Mouse (Mus musculus) CH12.LX (cell line): ENCODE measurements around the gene Adra2a.

Source experiments
- CHD2 ChIP-seq: IDR thresholded peaks from 2 replicates; pipeline ENCODE4 v1.6.1; 2011; ENCODE audit warnings: low read length, improper control_type of control experiment
- CTCF ChIP-seq, 2 experiments: IDR thresholded peaks in 1 of 2; conservative IDR thresholded peaks in 1 of 2; 2 replicates each; pipeline ENCODE4 v1.5.1; 2011 to 2012; ENCODE audit warnings: low read depth in 2 of 2, low read length in 2 of 2, improper control_type of control experiment in 1 of 2, inconsistent platforms in 1 of 2, mild to moderate bottlenecking in 1 of 2, moderate library complexity in 1 of 2
- ELF1 ChIP-seq: IDR thresholded peaks from 2 replicates; pipeline ENCODE4 v1.6.1; 2014; ENCODE audit warnings: low read depth, mild to moderate bottlenecking, inconsistent platforms, low read length, improper control_type of control experiment
- ETS1 ChIP-seq: conservative IDR thresholded peaks from 2 replicates; pipeline ENCODE4 v1.6.1; 2012; ENCODE audit warnings: low read depth, mild to moderate bottlenecking, inconsistent platforms, low read length, improper control_type of control experiment, moderate library complexity
- NELFE ChIP-seq: IDR thresholded peaks from 2 replicates; pipeline ENCODE4 v1.6.1; 2011; ENCODE audit warnings: low read depth, low read length, improper control_type of control experiment
- POLR2A ChIP-seq: IDR thresholded peaks from 2 replicates; pipeline ENCODE4 v1.6.1; 2011; ENCODE audit warnings: low read depth, mild to moderate bottlenecking, improper control_type of control experiment, low read length
- RAD21 ChIP-seq: IDR thresholded peaks from 2 replicates; pipeline ENCODE4 v1.6.1; 2011; ENCODE audit warnings: low read depth, mild to moderate bottlenecking, low read length, improper control_type of control experiment, moderate library complexity
- SMC3 ChIP-seq: IDR thresholded peaks from 2 replicates; pipeline ENCODE4 v1.6.1; 2011; ENCODE audit warnings: low read depth, low read length, improper control_type of control experiment
- TBP ChIP-seq: conservative IDR thresholded peaks from 2 replicates; pipeline ENCODE4 v1.6.1; 2011; ENCODE audit warnings: low read depth, low read length, improper control_type of control experiment
- ZC3H11A ChIP-seq: IDR thresholded peaks from 2 replicates; pipeline ENCODE4 v1.6.1; 2012; ENCODE audit warnings: low read depth, mild to moderate bottlenecking, inconsistent platforms, low read length, improper control_type of control experiment
- ZMIZ1 ChIP-seq: IDR thresholded peaks from 2 replicates; pipeline ENCODE4 v1.6.1; 2012; ENCODE audit warnings: low read depth, mild to moderate bottlenecking, inconsistent platforms, low read length, improper control_type of control experiment

DNA sequence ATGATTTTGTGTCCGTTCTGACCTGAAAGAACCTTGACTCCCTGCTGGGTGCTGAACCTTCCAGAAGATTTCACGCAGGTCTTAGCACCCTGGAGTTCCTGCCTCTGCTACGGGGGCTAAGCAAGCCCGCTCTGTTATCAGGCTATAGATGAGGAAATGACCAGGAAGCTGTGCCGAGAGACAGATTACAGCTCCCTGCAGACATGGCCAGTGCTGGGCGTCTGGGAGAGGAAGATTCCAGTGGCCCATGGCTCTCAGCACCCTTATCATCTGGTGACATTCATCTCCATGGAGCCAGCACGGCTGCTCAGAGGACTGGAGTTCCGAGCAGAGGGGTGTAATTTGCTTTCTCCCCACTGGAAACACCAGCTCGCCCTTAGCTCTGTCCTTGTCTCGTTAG is 43.4 kb downstream of the Adra2a start:
- no peak for TF ChIP-seq NELFE
- no peak for TF ChIP-seq RAD21
- no peak for TF ChIP-seq ETS1
- TF ChIP-seq CHD2: no peak
- no peak for TF ChIP-seq CTCF (conservative IDR thresholded peaks at IDR 0.05 in 1 of 2, IDR thresholded peaks at IDR 0.05 in 1 of 2; ENCODE audit: low read depth in 2 of 2, low read length in 2 of 2)
- no peak for TF ChIP-seq TBP
- TF ChIP-seq ZMIZ1: no peak
- TF ChIP-seq ELF1: no peak
- no peak for TF ChIP-seq SMC3
- no peak for TF ChIP-seq ZC3H11A
- TF ChIP-seq POLR2A: no peak
